Mouse (Mus musculus): ENCODE measurements around the gene Saa3.
"Not testable (repeated sequence)": the region's sequence is repeated elsewhere in the genome, so short reads cannot be mapped to it uniquely, and the experiment has no call there.

The Saa3 gene

GRCm38 (mm10) chr7:46715600-46715999 lies at the start of gene Saa3:
Gene Saa3 (minus strand): TSS chr7:46715700.
- no peak for DNase-seq (ENCODE audit: low read depth, low spot score)

- DNase-seq (ENCODE audit: low read depth, low spot score) = no peak
Measured at GRCm38 (mm10) chr7:46764672-46765071, 49.2 kb upstream of the Saa3 start.

GRCm38 (mm10) chr7:46762601-46763000 lies 47.1 kb upstream of the Saa3 start:
- no peak for DNase-seq (ENCODE audit: low read depth, low spot score)

GRCm38 (mm10) chr7:46761049-46761795 lies 45.7 kb upstream of the Saa3 start:
- peak; percentile 18 for DNase-seq (ENCODE audit: low read depth, low spot score)

GRCm38 (mm10) chr7:46751490-46751889 lies 36.0 kb upstream of the Saa3 start, which contains the start of gene Saa2:
Gene Saa2 (plus strand): TSS chr7:46751790.
- DNase-seq (ENCODE audit: low read depth, low spot score) = no peak

- DNase-seq (ENCODE audit: low read depth, low spot score) = peak; percentile 58
Measured at GRCm38 (mm10) chr7:46748459-46748858, 33.0 kb upstream of the Saa3 start.

- DNase-seq (ENCODE audit: low read depth, low spot score) = peak; percentile 81
Measured at GRCm38 (mm10) chr7:46746381-46746780, 30.9 kb upstream of the Saa3 start.

GRCm38 (mm10) chr7:46745816-46746215 lies 30.3 kb upstream of the Saa3 start:
- DNase-seq (ENCODE audit: low read depth, low spot score) = peak; percentile 44

- DNase-seq (ENCODE audit: low read depth, low spot score) = not testable (repeated sequence)
Measured at GRCm38 (mm10) chr7:46742880-46743279, 27.4 kb upstream of the Saa3 start, which contains the start of gene Saa1. Gene Saa1 (minus strand): TSS chr7:46742980.

GRCm38 (mm10) chr7:46740041-46740440 lies 24.5 kb upstream of the Saa3 start:
- not testable (repeated sequence) for DNase-seq (ENCODE audit: low read depth, low spot score)

- no peak for DNase-seq (ENCODE audit: low read depth, low spot score)
Measured at GRCm38 (mm10) chr7:46738561-46739460, 23.3 kb upstream of the Saa3 start.

- no peak for DNase-seq (ENCODE audit: low read depth, low spot score)
Measured at GRCm38 (mm10) chr7:46734983-46735382, 19.5 kb upstream of the Saa3 start.

- no peak for DNase-seq (ENCODE audit: low read depth, low spot score)
Measured at GRCm38 (mm10) chr7:46732458-46732857, 17.0 kb upstream of the Saa3 start, which contains the start of gene Saa4. Gene Saa4 (minus strand): TSS chr7:46732603.

GRCm38 (mm10) chr7:46727584-46727983 lies 12.1 kb upstream of the Saa3 start:
- no peak for DNase-seq (ENCODE audit: low read depth, low spot score)

- DNase-seq (ENCODE audit: low read depth, low spot score) = no peak
Measured at GRCm38 (mm10) chr7:46724396-46724795, 8.9 kb upstream of the Saa3 start.

- DNase-seq (ENCODE audit: low read depth, low spot score) = no peak
Measured at GRCm38 (mm10) chr7:46723849-46724248, 8.3 kb upstream of the Saa3 start.

GRCm38 (mm10) chr7:46723354-46723753 lies 7.9 kb upstream of the Saa3 start:
- DNase-seq (ENCODE audit: low read depth, low spot score) = no peak

GRCm38 (mm10) chr7:46720460-46720859 lies 5.0 kb upstream of the Saa3 start:
- DNase-seq (ENCODE audit: low read depth, low spot score) = no peak

- peak; percentile 80 for DNase-seq (ENCODE audit: low read depth, low spot score)
Measured at GRCm38 (mm10) chr7:46719526-46719925, 4.0 kb upstream of the Saa3 start.

- DNase-seq (ENCODE audit: low read depth, low spot score) = no peak
Measured at GRCm38 (mm10) chr7:46718591-46719270, 3.2 kb upstream of the Saa3 start.

- peak; percentile 56 for DNase-seq (ENCODE audit: low read depth, low spot score)
Measured at GRCm38 (mm10) chr7:46716897-46717296, 1.4 kb upstream of the Saa3 start.

- peak; percentile 42 for DNase-seq (ENCODE audit: low read depth, low spot score)
Measured at GRCm38 (mm10) chr7:46714518-46714917, 982 bp downstream of the Saa3 start.
